Mouse (Mus musculus): Measurements from ENCODE around the gene Krt82.

GRCm38 (mm10) chr15:101558034-101558646 lies 7.7 kb upstream of the Krt82 start:
- TF ChIP-seq CTCF (IDR thresholded peaks at IDR 0.05; ENCODE audit: borderline replicate concordance, control insufficient read depth, extremely low read depth, insufficient read depth, low read length, poor library complexity) = no peak
- TF ChIP-seq POLR2A (IDR thresholded peaks at IDR 0.05; ENCODE audit: control insufficient read depth, extremely low read depth, insufficient read depth, low read length, poor library complexity) = no peak
